Mouse (Mus musculus) midbrain, embryonic 12.5 days (tissue): Measurements from ENCODE around the gene Fam89b. TPM values are rescaled to one million over a fixed set of nuclear protein-coding genes. Genes with fewer than 3 reads are reported as not detected.

Experiments
- ATAC-seq: fragments of 200-750 bp; cut with Nextera tagmentation; 2 replicates; pipeline ENCODE4 v1.8.0; 2017; ENCODE audit warnings: low read depth, moderate TSS enrichment, moderate library complexity; ENCODE audit not compliant: low FRiP score
- H3K27ac ChIP-seq: fragments of 300-500 bp; sonication (generic); replicated peaks from 2 replicates; pipeline ENCODE4 v1.5.1; 2016; ENCODE audit warnings: mild to moderate bottlenecking
- H3K27me3 ChIP-seq: fragments of 300-500 bp; sonication (generic); 2 replicates; pipeline ENCODE4 v1.6.1; 2016; ENCODE audit warnings: mild to moderate bottlenecking
- H3K36me3 ChIP-seq: fragments of 300-500 bp; sonication (generic); 2 replicates; pipeline ENCODE4 v1.6.1; 2016
- H3K4me1 ChIP-seq: fragments of 300-500 bp; sonication (generic); 2 replicates; pipeline ENCODE4 v1.6.1; 2016
- H3K4me2 ChIP-seq: fragments of 300-500 bp; sonication (generic); replicated peaks from 2 replicates; pipeline ENCODE4 v1.6.1; 2016; ENCODE audit warnings: mild to moderate bottlenecking, moderate library complexity
- H3K4me3 ChIP-seq: fragments of 300-500 bp; sonication (generic); 2 replicates; pipeline ENCODE4 v1.5.1; 2016; ENCODE audit warnings: mild to moderate bottlenecking
- H3K9ac ChIP-seq: fragments of 300-500 bp; sonication (generic); replicated peaks from 2 replicates; pipeline ENCODE4 v1.6.1; 2016; ENCODE audit warnings: mild to moderate bottlenecking, moderate library complexity
- H3K9me3 ChIP-seq: fragments of 300-500 bp; sonication (generic); 2 replicates; pipeline ENCODE4 v1.6.1; 2016; ENCODE audit warnings: mild to moderate bottlenecking
- WGBS: fragments of 180-500 bp; shearing (Covaris S2); methylation state at CpG from one replicate; pipeline ENCODE4 v1.1.7; 2016; 5-methylcytosine and 5-hydroxymethylcytosine counted together
- polyA plus RNA-seq: library from polyadenylated mRNA; unstranded; fragments of >200 nt; fragmentation: Nextera tagmentation; extraction: Ambion mirVana; gene quantifications from 2 replicates; pipeline ENCODE4 v1.2.1, GENCODE M21; 2016

Fam89b gene
- polyA plus RNA-seq: 175 and 186 TPM in 2 replicates

DNA sequence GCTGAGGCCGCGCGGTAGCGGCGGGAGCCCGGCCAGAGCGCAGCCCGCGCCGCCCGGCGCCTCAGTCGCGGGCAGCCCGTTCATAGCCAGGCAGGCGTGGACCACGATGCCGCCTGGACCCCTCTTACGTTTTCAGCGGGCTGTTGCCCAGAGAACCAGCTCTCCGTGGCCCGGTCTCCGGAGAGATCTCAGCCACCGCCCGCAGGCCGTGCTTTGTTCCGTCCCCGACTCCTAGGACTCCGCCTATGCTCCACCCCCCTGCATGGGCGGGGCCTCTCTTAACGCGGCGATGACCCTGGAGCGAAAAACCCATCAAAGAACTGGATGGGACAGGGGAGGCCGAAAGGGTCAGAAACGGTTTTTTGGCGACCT is at the start of gene Fam89b:
Gene Fam89b (minus strand): TSS at position 210 of the 372 bp plus-strand sequence.
- ATAC-seq: peak; percentile 81
- H3K9ac ChIP-seq: peak within 1 kb of the TSS; percentile 99
- H3K4me1 ChIP-seq: peaks cover 65% of the 10 kb centered on the region
- H3K9me3 ChIP-seq: no peaks in the 10 kb centered on the region
- peak within 1 kb of the TSS; percentile 96 for H3K27ac ChIP-seq
- under 1% methylated on average over 37 of the region's 37 CpGs for WGBS
- H3K4me2 ChIP-seq: peak within 1 kb of the TSS; percentile 99
- peaks cover 9% of the 10 kb centered on the region; the same call in 1 of the 2 replicates for H3K36me3 ChIP-seq
- H3K4me3 ChIP-seq: peak within 1 kb of the TSS; percentile 99
- peaks cover 14% of the 10 kb centered on the region; the same call in 1 of the 2 replicates for H3K27me3 ChIP-seq

- H3K9me3 ChIP-seq: no peaks in the 10 kb centered on the region
- H3K4me2 ChIP-seq: no peak overlapping the region
- no peak overlapping the region for H3K4me3 ChIP-seq
- H3K36me3 ChIP-seq: no peaks in the 10 kb centered on the region
- whole genome bisulfite sequencing: 45% methylated on average over 8 of the region's 8 CpGs
- H3K27ac ChIP-seq: no peak overlapping the region
- no peaks in the 10 kb centered on the region for H3K27me3 ChIP-seq
- no peaks in the 10 kb centered on the region for H3K4me1 ChIP-seq
- H3K9ac ChIP-seq: 0 out of 2 replicates have a peak overlapping the region, but pooled peaks have one; percentile 2
- ATAC-seq: no peak
These were observed 48.9 kb upstream of the Fam89b start for GRCm38 (mm10) chr19:5778312-5778711.

DNA sequence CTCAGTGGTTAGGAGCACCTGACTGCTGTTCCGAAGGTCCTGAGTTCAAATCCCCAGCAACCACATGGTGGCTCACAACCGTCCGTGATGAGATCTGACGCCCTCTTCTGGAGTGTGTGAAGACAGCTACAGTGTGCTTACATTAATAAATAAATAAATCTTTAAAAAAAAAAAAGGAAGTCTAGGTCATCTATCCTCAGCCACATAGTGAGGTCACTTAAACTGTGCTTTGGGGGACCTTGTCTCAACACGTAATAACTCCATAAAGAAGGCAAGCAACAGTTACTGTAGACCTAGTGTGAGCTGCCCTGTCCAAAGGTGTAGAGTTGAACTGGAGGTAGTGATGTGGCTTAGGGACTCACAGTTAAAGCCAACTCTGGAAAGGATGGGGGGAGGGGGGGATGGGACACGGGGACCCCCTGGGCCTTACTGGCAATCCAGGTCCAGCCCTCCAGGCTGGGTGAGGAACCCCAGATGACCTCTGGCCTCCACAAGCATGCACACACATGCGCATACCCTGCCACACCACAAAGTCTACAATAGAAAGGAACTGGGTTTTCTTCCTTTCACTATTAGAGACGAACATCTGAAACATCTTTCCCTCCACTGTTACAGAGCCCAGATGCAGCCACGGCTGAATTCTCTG is 48.1 kb upstream of the Fam89b start:
- Histone ChIP-seq H3K27ac (no peak overlapping the region), H3K4me1 (no peaks in the 10 kb centered on the region), H3K4me3 (no peak overlapping the region), H3K27me3 (no peaks in the 10 kb centered on the region), H3K9me3 (no peaks in the 10 kb centered on the region), H3K9ac (no peak overlapping the region), H3K36me3 (no peaks in the 10 kb centered on the region), H3K4me2 (no peak overlapping the region)
- 76% methylated on average over 9 of the region's 9 CpGs for WGBS
- no peak for ATAC-seq

DNA sequence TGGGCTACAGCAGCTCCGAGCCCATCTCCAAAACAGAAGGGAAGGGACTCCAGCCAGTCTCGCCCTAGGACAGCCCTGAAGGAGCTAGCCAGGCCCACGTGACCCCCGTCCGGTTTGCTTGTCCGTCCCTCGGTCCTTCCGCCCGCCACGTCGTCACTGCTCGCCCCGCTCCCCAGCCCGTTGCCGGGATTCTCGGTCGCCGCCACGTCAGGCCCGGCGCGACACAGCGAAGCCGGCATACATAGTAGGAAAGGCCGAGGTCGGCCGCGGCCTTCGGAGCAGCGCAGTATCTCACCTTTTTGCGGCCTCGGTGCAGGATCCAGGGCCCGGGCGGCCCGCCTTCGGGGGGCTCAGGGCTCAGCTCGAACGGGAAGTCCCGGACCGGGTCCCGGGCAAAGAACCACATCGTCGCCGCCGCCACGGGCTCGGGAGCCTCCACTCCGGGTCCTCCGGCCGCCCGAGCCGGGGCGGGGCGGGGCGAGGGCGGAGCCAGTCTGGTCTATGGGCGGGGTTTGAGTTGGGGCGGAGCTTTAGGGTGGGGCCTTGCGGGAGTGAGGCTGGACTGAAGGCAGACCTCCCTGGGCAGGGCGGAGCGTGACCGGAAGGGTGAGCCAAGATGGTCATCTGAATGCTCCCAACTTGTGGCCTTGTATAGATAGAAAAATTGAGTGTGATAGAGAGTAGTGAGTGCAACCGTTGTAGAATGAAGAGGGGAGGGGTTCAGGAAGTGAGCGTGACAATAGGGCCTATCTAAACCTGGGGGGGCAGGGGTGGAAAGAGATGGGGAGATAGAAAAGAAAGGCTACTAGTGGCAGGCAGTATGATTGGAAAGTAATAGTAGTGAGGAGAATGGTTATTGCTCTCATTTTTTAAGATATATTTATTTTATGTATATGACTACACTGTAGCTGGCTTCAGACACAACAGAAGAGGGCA is 41.7 kb upstream of the Fam89b start, which contains the start of gene Scyl1:
Gene Scyl1 (minus strand): TSS at position 495 of the 936 bp plus-strand sequence.
- Histone ChIP-seq H3K9ac (peak within 1 kb of the TSS; percentile 77), H3K9me3 (no peaks in the 10 kb centered on the region), H3K4me1 (peaks cover 17% of the 10 kb centered on the region), H3K36me3 (peaks cover 36% of the 10 kb centered on the region), H3K27me3 (no peaks in the 10 kb centered on the region), H3K4me3 (peak within 1 kb of the TSS; percentile 64), H3K4me2 (peak within 1 kb of the TSS; percentile 88), H3K27ac (peak within 1 kb of the TSS; percentile 71)
- peak; percentile 97 for ATAC-seq
- WGBS: under 1% methylated on average over 64 of the region's 64 CpGs

GRCm38 (mm10) chr19:5770311-5770710 is 40.9 kb upstream of the Fam89b start:
- 54% methylated on average over 9 of the region's 9 CpGs for WGBS
- peak overlapping the region; percentile 77 for H3K9ac ChIP-seq
- H3K27ac ChIP-seq: peak overlapping the region; percentile 71; the same call in 1 of the 2 replicates
- H3K36me3 ChIP-seq: peaks cover 45% of the 10 kb centered on the region
- peak overlapping the region; percentile 64 for H3K4me3 ChIP-seq
- H3K4me2 ChIP-seq: peak overlapping the region; percentile 88
- H3K4me1 ChIP-seq: peaks cover 17% of the 10 kb centered on the region
- no peaks in the 10 kb centered on the region for H3K9me3 ChIP-seq
- ATAC-seq: no peak
- no peaks in the 10 kb centered on the region for H3K27me3 ChIP-seq

DNA sequence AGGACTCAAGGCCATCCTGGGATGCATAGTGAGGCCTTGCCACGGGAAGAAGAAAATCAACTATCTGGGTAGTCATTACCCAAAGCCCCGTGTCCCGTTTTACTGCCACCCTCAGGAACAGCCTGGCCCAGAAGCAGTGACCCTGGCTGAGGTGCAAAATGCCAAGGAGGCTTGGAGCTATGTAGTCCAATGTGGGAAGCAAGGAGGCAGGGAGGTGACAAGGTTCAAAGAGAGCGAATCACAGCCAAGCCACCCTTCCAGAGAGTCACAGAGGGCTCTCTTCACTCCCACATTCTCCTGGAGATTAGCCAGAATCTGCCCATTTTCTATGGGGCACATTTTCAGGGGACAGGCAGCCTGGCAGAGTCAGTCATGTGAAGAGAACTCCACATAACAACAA is 37.8 kb upstream of the Fam89b start:
- 90% methylated on average over 4 of the region's 4 CpGs for WGBS
- peaks cover 17% of the 10 kb centered on the region for H3K4me1 ChIP-seq
- H3K36me3 ChIP-seq: peaks cover 71% of the 10 kb centered on the region

DNA sequence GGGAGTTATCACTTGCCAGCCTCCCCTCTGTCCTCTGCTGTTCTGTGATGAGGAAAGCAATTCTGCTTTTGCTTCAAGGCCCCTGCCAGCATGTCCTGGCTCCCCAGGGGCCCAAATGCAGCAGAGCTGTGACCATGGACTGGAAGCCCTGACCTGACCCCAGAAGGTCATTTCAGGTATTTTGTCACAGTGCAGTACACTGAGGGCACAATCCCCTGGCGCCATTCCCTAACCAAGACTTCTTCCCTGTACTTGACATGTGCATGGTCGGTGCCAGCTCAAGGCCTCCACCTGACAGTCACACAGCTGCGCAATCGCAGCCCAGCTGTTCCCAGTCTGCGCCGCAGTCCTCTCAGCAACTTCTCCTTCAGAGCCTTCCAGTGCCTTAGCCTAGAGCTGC is 33.7 kb upstream of the Fam89b start:
- Histone ChIP-seq H3K4me1 (no peaks in the 10 kb centered on the region), H3K27ac (no peak overlapping the region), H3K9me3 (no peaks in the 10 kb centered on the region), H3K4me3 (no peak overlapping the region), H3K4me2 (no peak overlapping the region), H3K36me3 (peaks cover 87% of the 10 kb centered on the region), H3K27me3 (peaks cover 14% of the 10 kb centered on the region), H3K9ac (no peak overlapping the region)
- ATAC-seq: no peak
- 95% methylated on average over 6 of the region's 6 CpGs for WGBS

More for the DNA sequence above, 37.8 kb upstream of the Fam89b start:
- H3K4me3 ChIP-seq: no peak overlapping the region
- no peak overlapping the region for H3K4me2 ChIP-seq
- H3K27me3 ChIP-seq: no peaks in the 10 kb centered on the region
- ATAC-seq: no peak
- H3K9me3 ChIP-seq: no peaks in the 10 kb centered on the region
- H3K27ac ChIP-seq: no peak overlapping the region
- H3K9ac ChIP-seq: no peak overlapping the region

- H3K4me3 ChIP-seq: no peak overlapping the region
- no peak overlapping the region for H3K9ac ChIP-seq
- peaks cover 14% of the 10 kb centered on the region for H3K4me1 ChIP-seq
- 93% methylated on average over 14 of the region's 14 CpGs for WGBS
- ATAC-seq: no peak
- H3K4me2 ChIP-seq: no peak overlapping the region
- H3K36me3 ChIP-seq: peaks cover 58% of the 10 kb centered on the region
- H3K27ac ChIP-seq: no peak overlapping the region
- no peaks in the 10 kb centered on the region for H3K9me3 ChIP-seq
- peaks cover 53% of the 10 kb centered on the region for H3K27me3 ChIP-seq
These were observed 29.5 kb upstream of the Fam89b start for GRCm38 (mm10) chr19:5758878-5759403.

- Histone ChIP-seq H3K27me3 (peaks cover 69% of the 10 kb centered on the region), H3K4me3 (peak overlapping the region; percentile 25), H3K4me2 (peak overlapping the region; percentile 44), H3K36me3 (peaks cover 46% of the 10 kb centered on the region), H3K27ac (no peak overlapping the region), H3K9ac (peak overlapping the region; percentile 46), H3K9me3 (no peaks in the 10 kb centered on the region), H3K4me1 (peaks cover 14% of the 10 kb centered on the region)
- no peak for ATAC-seq
- WGBS: 14% methylated on average over 36 of the region's 36 CpGs
These were observed 27.7 kb upstream of the Fam89b start for GRCm38 (mm10) chr19:5756991-5757636.

DNA sequence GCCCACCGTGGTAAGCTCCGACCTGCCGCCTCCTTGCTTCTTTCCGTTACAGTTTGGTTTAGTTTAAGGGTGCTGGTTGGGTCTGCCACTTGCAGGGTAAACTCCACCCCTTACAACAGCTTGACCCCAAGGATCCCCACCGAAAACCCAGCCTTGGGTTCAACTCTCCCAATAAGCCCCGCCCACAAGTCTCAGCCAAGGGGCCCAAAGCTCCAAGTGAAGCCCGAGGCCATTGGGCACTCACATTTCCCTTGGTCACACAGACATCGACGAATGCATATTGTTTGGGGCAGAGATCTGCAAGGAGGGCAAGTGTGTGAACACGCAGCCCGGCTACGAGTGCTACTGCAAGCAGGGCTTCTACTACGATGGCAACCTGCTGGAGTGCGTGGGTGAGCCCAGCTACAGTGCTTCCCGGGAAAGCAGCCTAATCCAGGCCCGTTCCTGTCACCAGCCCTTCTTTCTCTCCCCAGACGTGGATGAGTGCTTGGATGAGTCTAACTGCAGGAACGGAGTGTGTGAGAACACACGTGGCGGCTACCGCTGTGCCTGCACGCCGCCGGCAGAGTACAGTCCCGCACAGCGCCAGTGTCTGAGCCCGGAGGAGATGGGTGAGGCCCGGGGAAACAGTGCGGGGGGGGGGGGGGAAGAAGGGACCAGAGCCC is 27.0 kb upstream of the Fam89b start:
- H3K27ac ChIP-seq: no peak overlapping the region
- peak overlapping the region; percentile 25 for H3K4me3 ChIP-seq
- no peaks in the 10 kb centered on the region for H3K9me3 ChIP-seq
- 9% methylated on average over 28 of the region's 29 CpGs for WGBS
- peak overlapping the region; percentile 44 for H3K4me2 ChIP-seq
- peaks cover 20% of the 10 kb centered on the region for H3K4me1 ChIP-seq
- H3K27me3 ChIP-seq: peaks cover 76% of the 10 kb centered on the region
- peaks cover 43% of the 10 kb centered on the region for H3K36me3 ChIP-seq
- peak overlapping the region; percentile 46 for H3K9ac ChIP-seq
- ATAC-seq: no peak

DNA sequence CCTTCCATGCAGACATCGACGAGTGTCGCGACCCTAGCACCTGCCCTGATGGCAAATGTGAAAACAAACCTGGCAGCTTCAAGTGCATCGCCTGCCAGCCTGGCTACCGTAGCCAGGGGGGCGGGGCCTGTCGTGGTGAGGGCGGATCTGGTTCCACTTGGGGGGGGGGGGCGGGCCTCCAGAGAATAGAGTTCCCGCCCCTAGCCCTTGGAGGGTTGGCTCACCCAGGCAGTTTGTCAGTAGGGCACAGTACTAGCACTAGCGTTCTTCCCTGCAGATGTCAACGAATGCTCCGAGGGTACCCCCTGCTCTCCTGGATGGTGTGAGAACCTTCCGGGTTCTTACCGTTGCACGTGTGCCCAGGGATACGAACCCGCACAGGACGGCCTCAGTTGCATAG is 22.3 kb upstream of the Fam89b start:
- Histone ChIP-seq H3K36me3 (no peaks in the 10 kb centered on the region), H3K4me1 (peaks cover 21% of the 10 kb centered on the region), H3K9ac (peak overlapping the region; percentile 35; the same call in 1 of the 2 replicates), H3K4me2 (peak overlapping the region; percentile 12; the same call in 1 of the 2 replicates), H3K4me3 (no peak overlapping the region), H3K9me3 (no peaks in the 10 kb centered on the region), H3K27ac (no peak overlapping the region), H3K27me3 (peaks cover 90% of the 10 kb centered on the region)
- ATAC-seq: peak; percentile 23; the same call in 1 of the 2 replicates
- WGBS: 9% methylated on average over 20 of the region's 20 CpGs
